Mouse (Mus musculus) midbrain, embryonic 13.5 days (tissue): ENCODE measurements around the gene Smg5. TPM values are rescaled to one million over a fixed set of nuclear protein-coding genes. Genes with fewer than 3 reads are reported as not detected.
"Not testable (repeated sequence)": the region's sequence is repeated elsewhere in the genome, so short reads cannot be mapped to it uniquely, and the experiment has no call there.

Experiments
- ATAC-seq: fragments of 200-750 bp; cut with Nextera tagmentation; 2 replicates; pipeline ENCODE4 v1.8.0; 2017; ENCODE audit warnings: mild to moderate bottlenecking, moderate TSS enrichment, moderate library complexity
- H3K27ac ChIP-seq: fragments of 300-500 bp; sonication (generic); 2 replicates; pipeline ENCODE4 v1.5.1; 2015; ENCODE audit warnings: inconsistent platforms, mild to moderate bottlenecking, moderate library complexity
- H3K27me3 ChIP-seq: fragments of 300-500 bp; sonication (generic); 2 replicates; pipeline ENCODE4 v1.6.1; 2015; ENCODE audit warnings: mild to moderate bottlenecking, inconsistent platforms
- H3K36me3 ChIP-seq: fragments of 300-500 bp; sonication (generic); 2 replicates; pipeline ENCODE4 v1.6.1; 2015; ENCODE audit warnings: mild to moderate bottlenecking, inconsistent platforms
- H3K4me1 ChIP-seq: fragments of 300-500 bp; sonication (generic); replicated peaks from 2 replicates; pipeline ENCODE4 v1.6.1; 2015; ENCODE audit warnings: inconsistent platforms
- H3K4me2 ChIP-seq: fragments of 300-500 bp; sonication (generic); replicated peaks from 2 replicates; pipeline ENCODE4 v1.6.1; 2015; ENCODE audit warnings: moderate library complexity, mild to moderate bottlenecking, inconsistent platforms
- H3K4me3 ChIP-seq: fragments of 300-500 bp; sonication (generic); replicated peaks from 2 replicates; pipeline ENCODE4 v1.5.1; 2015; ENCODE audit warnings: mild to moderate bottlenecking, inconsistent platforms
- H3K9ac ChIP-seq: fragments of 300-500 bp; sonication (generic); replicated peaks from 2 replicates; pipeline ENCODE4 v1.6.1; 2015; ENCODE audit warnings: mild to moderate bottlenecking, inconsistent platforms
- H3K9me3 ChIP-seq: fragments of 300-500 bp; sonication (generic); 2 replicates; pipeline ENCODE4 v1.6.1; 2016; ENCODE audit warnings: mild to moderate bottlenecking, inconsistent platforms
- WGBS: fragments of 180-500 bp; shearing (Covaris S2); methylation state at CpG from one replicate; pipeline ENCODE4 v1.1.7; 2015; 5-methylcytosine and 5-hydroxymethylcytosine counted together
- polyA plus RNA-seq: library from polyadenylated mRNA; unstranded; fragments of >200 nt; fragmentation: Nextera tagmentation; extraction: Ambion mirVana; gene quantifications from 2 replicates; pipeline ENCODE4 v1.2.1, GENCODE M21; 2015

The Smg5 gene
- polyA plus RNA-seq, 1 experiment from 2014 or later = 78.3 TPM

- no peak overlapping the region for H3K4me3 ChIP-seq
- H3K4me2 ChIP-seq = no peak overlapping the region
- H3K9me3 ChIP-seq = no peaks in the 10 kb centered on the region
- 0 out of 2 replicates have a peak, but pooled peaks cover 9% of the 10 kb centered on the region for H3K4me1 ChIP-seq
- peaks cover 85% of the 10 kb centered on the region for H3K36me3 ChIP-seq
- no peak for ATAC-seq
- peaks cover 13% of the 10 kb centered on the region for H3K27me3 ChIP-seq
- H3K9ac ChIP-seq = no peak overlapping the region
- 78% methylated on average over 3 of the region's 3 CpGs for WGBS
- H3K27ac ChIP-seq = no peak overlapping the region
Measured at GRCm38 (mm10) chr3:88359989-88360388, 23.9 kb downstream of the Smg5 start.

DNA sequence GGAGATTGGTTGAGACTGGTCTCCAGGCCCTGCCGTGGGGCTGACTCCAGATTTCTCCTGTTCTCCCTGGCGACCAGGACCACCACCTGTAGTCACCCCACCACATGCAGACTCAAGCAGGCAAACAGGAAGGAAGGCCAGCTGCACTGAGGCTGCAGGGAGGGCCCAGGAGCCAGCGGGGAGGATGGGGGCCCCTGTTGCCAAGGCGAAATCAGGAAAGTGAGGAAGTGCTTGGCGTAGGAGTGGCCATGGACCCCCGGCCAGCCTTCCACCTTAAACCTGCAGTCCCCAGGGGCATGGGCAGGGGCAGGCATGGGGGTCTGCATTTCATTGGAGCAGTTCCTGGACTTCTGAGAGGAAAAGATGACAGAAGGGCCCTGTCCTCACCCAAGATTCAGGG lies 25.0 kb downstream of the Smg5 start:
- Histone ChIP-seq H3K4me3 (no peak overlapping the region), H3K36me3 (peaks cover 74% of the 10 kb centered on the region), H3K4me2 (no peak overlapping the region), H3K27me3 (peaks cover 25% of the 10 kb centered on the region), H3K9me3 (no peaks in the 10 kb centered on the region), H3K27ac (no peak overlapping the region), H3K9ac (no peak overlapping the region), H3K4me1 (0 out of 2 replicates have a peak, but pooled peaks cover 11% of the 10 kb centered on the region)
- ATAC-seq = no peak
- 82% methylated on average over 6 of the region's 6 CpGs for WGBS

GRCm38 (mm10) chr3:88361612-88362313 lies 25.7 kb downstream of the Smg5 start:
- 0 out of 2 replicates have a peak, but pooled peaks cover 12% of the 10 kb centered on the region for H3K4me1 ChIP-seq
- H3K4me3 ChIP-seq = no peak overlapping the region
- H3K27me3 ChIP-seq = peaks cover 26% of the 10 kb centered on the region
- WGBS = 89% methylated on average over 2 of the region's 2 CpGs
- no peak overlapping the region for H3K9ac ChIP-seq
- peaks cover 67% of the 10 kb centered on the region for H3K36me3 ChIP-seq
- no peak for ATAC-seq
- H3K4me2 ChIP-seq = no peak overlapping the region
- H3K27ac ChIP-seq = no peak overlapping the region
- no peaks in the 10 kb centered on the region for H3K9me3 ChIP-seq

DNA sequence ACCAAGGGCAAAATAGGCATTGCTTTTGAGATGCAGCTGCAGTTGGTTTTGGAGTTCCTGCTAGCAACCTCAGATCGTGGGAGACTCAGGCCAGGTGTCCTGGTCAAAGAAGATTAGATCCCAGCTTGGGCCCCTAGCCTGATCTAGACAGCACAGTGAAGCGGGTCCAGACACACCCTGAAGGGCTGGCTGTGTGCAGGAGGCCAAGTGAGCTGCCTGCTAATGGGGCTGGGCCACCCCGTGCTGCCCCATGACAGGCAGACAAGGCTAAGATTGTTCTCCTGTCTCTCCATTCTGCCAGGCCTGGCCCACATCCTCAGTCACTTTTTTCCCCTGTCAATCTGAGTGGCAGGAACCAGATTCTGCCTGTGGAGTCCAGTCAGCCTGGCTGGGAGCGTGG lies 27.6 kb downstream of the Smg5 start:
- no peaks in the 10 kb centered on the region for H3K9me3 ChIP-seq
- H3K27ac ChIP-seq = no peak overlapping the region
- no peak overlapping the region for H3K4me2 ChIP-seq
- ATAC-seq = no peak
- 61% methylated on average over 4 of the region's 4 CpGs for WGBS
- no peak overlapping the region for H3K9ac ChIP-seq
- H3K4me3 ChIP-seq = no peak overlapping the region
- H3K36me3 ChIP-seq = peaks cover 48% of the 10 kb centered on the region
- 0 out of 2 replicates have a peak, but pooled peaks cover 12% of the 10 kb centered on the region for H3K4me1 ChIP-seq
- peaks cover 26% of the 10 kb centered on the region for H3K27me3 ChIP-seq

DNA sequence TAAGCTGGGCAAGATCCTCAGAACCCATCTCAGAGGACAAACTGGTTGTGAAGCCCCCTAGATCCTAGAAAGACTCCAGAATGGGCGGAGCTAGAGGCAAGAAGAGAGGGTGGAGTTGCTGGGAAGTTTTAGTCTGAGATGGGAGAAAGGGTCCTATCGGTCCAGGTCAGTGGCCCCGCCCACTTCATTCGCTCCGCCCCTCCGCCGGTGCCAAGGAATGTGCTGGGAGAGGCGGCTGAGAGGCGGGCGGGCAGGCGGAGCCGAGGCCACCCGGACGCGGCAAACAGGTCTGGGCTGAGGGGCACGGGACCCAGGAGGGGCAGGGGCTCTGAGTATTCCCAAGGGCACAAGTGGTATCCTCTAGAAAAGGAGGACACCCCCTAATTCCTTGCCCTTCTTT lies 28.3 kb downstream of the Smg5 start, which contains the start of gene Paqr6:
Gene Paqr6, plus strand, starts transcription at position 248 of the 400 bp plus-strand sequence.
- Histone ChIP-seq H3K4me1 (0 out of 2 replicates have a peak, but pooled peaks cover 9% of the 10 kb centered on the region), H3K4me3 (no peak within 1 kb of the TSS), H3K36me3 (peaks cover 42% of the 10 kb centered on the region), H3K4me2 (0 out of 2 replicates have a peak within 1 kb of the TSS, but pooled peaks have one; percentile 5), H3K27me3 (peaks cover 26% of the 10 kb centered on the region), H3K9ac (no peak within 1 kb of the TSS), H3K27ac (no peak within 1 kb of the TSS), H3K9me3 (no peaks in the 10 kb centered on the region)
- WGBS = 5% methylated on average over 16 of the region's 16 CpGs
- no peak for ATAC-seq

GRCm38 (mm10) chr3:88365705-88366361 lies 29.8 kb downstream of the Smg5 start:
- peaks cover 11% of the 10 kb centered on the region for H3K9me3 ChIP-seq
- WGBS = 41% methylated on average over 34 of the region's 34 CpGs
- no peak for ATAC-seq
- H3K4me1 ChIP-seq = 0 out of 2 replicates have a peak, but pooled peaks cover 3% of the 10 kb centered on the region
- H3K27ac ChIP-seq = no peak overlapping the region
- no peak overlapping the region for H3K9ac ChIP-seq
- peaks cover 26% of the 10 kb centered on the region for H3K27me3 ChIP-seq
- H3K4me2 ChIP-seq = no peak overlapping the region
- no peak overlapping the region for H3K4me3 ChIP-seq
- peaks cover 27% of the 10 kb centered on the region for H3K36me3 ChIP-seq

DNA sequence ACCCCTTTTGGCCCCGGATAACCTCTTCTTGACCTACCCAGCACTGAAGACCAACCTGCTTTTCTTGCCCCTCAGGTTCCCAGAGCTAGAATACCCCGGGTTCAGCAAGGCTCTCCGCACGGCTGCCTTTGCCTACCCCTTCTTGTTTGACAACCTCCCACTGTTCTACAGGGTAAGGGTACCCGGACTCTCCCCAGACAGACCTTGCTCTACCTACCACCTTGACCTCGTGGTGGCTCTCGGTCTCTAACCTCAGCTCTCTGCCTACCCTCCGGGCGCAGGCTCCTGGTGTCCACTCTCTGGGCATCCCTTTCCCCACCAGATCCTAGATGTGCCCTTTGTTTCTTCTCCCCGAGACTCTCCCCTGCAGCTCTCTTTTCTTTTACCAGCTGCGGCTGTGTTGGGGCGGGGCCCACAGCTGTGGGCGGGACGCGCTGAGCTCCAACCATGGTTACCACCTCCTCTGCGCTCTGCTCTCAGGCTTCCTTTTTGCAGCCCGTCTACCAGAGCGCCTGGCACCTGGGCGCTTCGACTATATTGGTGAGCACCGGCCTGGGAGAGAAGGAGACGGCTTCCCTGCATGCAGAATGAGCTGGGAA lies 30.9 kb downstream of the Smg5 start:
- Histone ChIP-seq H3K27ac (0 out of 2 replicates have a peak overlapping the region, but pooled peaks have one; percentile 47), H3K36me3 (peaks cover 16% of the 10 kb centered on the region), H3K27me3 (peaks cover 26% of the 10 kb centered on the region), H3K9me3 (peaks cover 11% of the 10 kb centered on the region), H3K9ac (0 out of 2 replicates have a peak overlapping the region, but pooled peaks have one; percentile 32), H3K4me3 (peak overlapping the region; percentile 25), H3K4me2 (peak overlapping the region; percentile 46)
- peak; percentile 87 for ATAC-seq
- under 1% methylated on average over 21 of the region's 22 CpGs for WGBS
- not testable (repeated sequence) for H3K4me1 ChIP-seq

DNA sequence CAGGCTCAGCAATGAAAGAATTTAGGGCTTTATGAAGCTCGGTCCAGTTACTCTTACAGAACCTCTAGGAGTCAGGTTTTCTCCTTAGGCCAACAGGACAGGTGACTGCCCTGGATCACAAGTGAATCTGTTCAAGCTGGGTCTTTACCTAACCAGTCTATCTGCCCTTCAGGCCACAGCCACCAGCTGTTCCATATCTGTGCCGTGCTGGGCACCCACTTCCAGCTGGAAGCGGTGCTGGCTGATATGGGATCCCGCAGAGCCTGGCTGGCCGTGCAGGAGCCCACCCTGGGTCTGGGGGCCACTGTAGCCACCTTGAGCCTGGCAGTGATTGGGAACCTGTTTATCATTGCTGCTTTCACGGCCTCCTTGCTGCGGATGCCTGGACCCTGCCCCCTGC lies 31.5 kb downstream of the Smg5 start:
- H3K4me2 ChIP-seq, H3K36me3 ChIP-seq, H3K9ac ChIP-seq, H3K4me3 ChIP-seq, H3K27ac ChIP-seq, H3K4me1 ChIP-seq: not testable (repeated sequence)
- H3K9me3 ChIP-seq = peaks cover 11% of the 10 kb centered on the region
- ATAC-seq = peak; percentile 68
- peaks cover 26% of the 10 kb centered on the region for H3K27me3 ChIP-seq
- WGBS = 46% methylated on average over 3 of the region's 7 CpGs

- H3K4me3 ChIP-seq, H3K9ac ChIP-seq, ATAC-seq, H3K36me3 ChIP-seq, H3K27ac ChIP-seq, H3K4me2 ChIP-seq, H3K4me1 ChIP-seq: not testable (repeated sequence)
- peaks cover 26% of the 10 kb centered on the region for H3K27me3 ChIP-seq
- peaks cover 11% of the 10 kb centered on the region for H3K9me3 ChIP-seq
- 89% methylated on average over 7 of the region's 7 CpGs for WGBS
Measured at GRCm38 (mm10) chr3:88368511-88368910, 32.5 kb downstream of the Smg5 start.

- not testable (repeated sequence) for H3K9ac ChIP-seq, H3K4me1 ChIP-seq, H3K4me3 ChIP-seq, ATAC-seq, H3K4me2 ChIP-seq, H3K27ac ChIP-seq, H3K36me3 ChIP-seq, H3K27me3 ChIP-seq
- 93% methylated on average over 9 of the region's 9 CpGs for WGBS
- H3K9me3 ChIP-seq = peaks cover 11% of the 10 kb centered on the region
Measured at GRCm38 (mm10) chr3:88372643-88373042, 36.6 kb downstream of the Smg5 start, which contains the start of gene Bglap3. Bglap3 (minus strand) TSS chr3:88372743.

DNA sequence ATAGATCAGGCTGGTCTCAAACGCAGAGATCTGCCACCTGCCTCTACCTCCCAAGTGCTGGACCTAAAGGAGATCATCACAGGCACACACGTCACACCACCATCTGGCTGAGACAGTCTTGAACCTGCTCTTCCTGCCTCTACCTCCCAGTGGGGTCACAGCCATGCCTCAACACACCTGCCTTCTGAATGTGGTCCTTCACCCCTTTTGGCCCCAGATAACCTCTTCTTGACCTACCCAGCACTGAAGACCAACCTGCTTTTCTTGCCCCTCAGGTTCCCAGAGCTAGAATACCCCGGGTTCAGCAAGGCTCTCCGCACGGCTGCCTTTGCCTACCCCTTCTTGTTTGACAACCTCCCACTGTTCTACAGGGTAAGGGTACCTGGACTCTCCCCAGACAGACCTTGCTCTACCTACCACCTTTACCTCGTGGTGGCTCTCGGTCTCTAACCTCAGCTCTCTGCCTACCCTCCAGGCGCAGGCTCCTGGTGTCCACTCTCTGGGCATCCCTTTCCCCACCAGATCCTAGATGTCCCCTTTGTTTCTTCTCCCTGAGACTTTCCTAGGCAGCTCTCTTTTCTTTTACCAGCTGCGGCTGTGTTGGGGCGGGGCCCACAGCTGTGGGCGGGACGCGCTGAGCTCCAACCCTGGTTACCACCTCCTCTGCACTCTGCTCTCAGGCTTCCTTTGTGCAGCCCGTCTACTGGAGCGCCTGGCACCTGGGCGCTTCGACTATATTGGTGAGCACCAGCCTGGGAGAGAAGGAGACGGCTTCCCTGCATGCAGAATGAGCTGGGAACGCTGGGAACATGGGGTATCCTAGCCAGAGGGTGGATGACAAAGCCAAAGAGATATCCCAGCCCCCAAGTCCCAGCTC lies 39.9 kb downstream of the Smg5 start:
- not testable (repeated sequence) for H3K4me1 ChIP-seq, H3K27me3 ChIP-seq, H3K36me3 ChIP-seq, H3K9me3 ChIP-seq
- Histone ChIP-seq H3K4me2 (peak overlapping the region; percentile 36), H3K9ac (peak overlapping the region; percentile 41; the same call in 1 of the 2 replicates), H3K27ac (peak overlapping the region; percentile 65), H3K4me3 (peak overlapping the region; percentile 14)
- ATAC-seq = peak; percentile 91
- 9% methylated on average over 19 of the region's 19 CpGs for WGBS
